Mouse (Mus musculus): ENCODE measurements at regions not wholly inside any gene's neighbourhood (a gene's known extent, or its start where the extent isn't known, plus 50 kb on each side); places are given as distances from the start of the nearest gene placed in this dataset.

GRCm38 (mm10) chr1:19754346-19754745 lies 545.6 kb downstream of the Tfap2b start:
- H3K4me1 ChIP-seq (ENCODE audit: control insufficient read depth, insufficient read depth, low read length): no peaks in the 10 kb centered on the region
- H3K27ac ChIP-seq (ENCODE audit: insufficient read depth, low read length): no peak overlapping the region
- TF ChIP-seq POLR2A (IDR thresholded peaks at IDR 0.05; ENCODE audit: low read depth, low read length) (no peak), CTCF (IDR thresholded peaks at IDR 0.05; ENCODE audit: borderline replicate concordance, insufficient read depth, low read length) (no peak)
- H3K4me3 ChIP-seq (ENCODE audit: insufficient read depth, low read length): no peak overlapping the region

GRCm38 (mm10) chr1:19757921-19758436 lies 549.3 kb downstream of the Tfap2b start:
- TF ChIP-seq POLR2A (IDR thresholded peaks at IDR 0.05; ENCODE audit: low read depth, low read length) (no peak), CTCF (IDR thresholded peaks at IDR 0.05; ENCODE audit: borderline replicate concordance, insufficient read depth, low read length) (no peak)

GRCm38 (mm10) chr1:19766879-19767278 lies 558.2 kb downstream of the Tfap2b start:
- TF ChIP-seq CTCF (IDR thresholded peaks at IDR 0.05; ENCODE audit: borderline replicate concordance, insufficient read depth, low read length): no peak
- no peak for TF ChIP-seq POLR2A (IDR thresholded peaks at IDR 0.05; ENCODE audit: low read depth, low read length)
- Histone ChIP-seq H3K4me3 (ENCODE audit: insufficient read depth, low read length) (no peak overlapping the region), H3K4me1 (ENCODE audit: control insufficient read depth, insufficient read depth, low read length) (no peaks in the 10 kb centered on the region), H3K27ac (ENCODE audit: insufficient read depth, low read length) (no peak overlapping the region)

More at GRCm38 (mm10) chr1:19757921-19758436, 549.3 kb downstream of the Tfap2b start:
- H3K4me3 ChIP-seq (ENCODE audit: insufficient read depth, low read length): no peak overlapping the region
- H3K27ac ChIP-seq (ENCODE audit: insufficient read depth, low read length): no peak overlapping the region
- H3K4me1 ChIP-seq (ENCODE audit: control insufficient read depth, insufficient read depth, low read length): no peaks in the 10 kb centered on the region

DNA sequence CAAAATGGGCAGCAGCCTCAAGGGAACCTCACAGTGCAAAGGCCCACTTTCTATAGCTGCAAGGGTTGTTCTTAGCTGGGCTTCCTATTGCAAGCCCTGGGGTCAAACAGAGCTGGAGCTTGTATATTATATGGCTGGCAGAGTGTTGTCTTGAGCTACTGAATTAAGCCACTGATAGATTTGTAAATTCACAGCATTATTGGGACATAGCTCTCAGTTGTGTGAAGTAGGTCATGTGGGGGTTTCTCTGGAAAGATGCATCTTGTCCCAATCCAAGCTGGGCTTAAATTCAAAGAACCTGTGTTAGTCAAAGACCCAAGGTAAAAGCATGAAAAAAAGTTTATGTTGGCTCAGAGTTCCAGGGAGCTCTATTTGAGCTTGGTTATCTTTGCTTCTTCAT lies 563.6 kb downstream of the Tfap2b start:
- Histone ChIP-seq H3K4me1 (ENCODE audit: control insufficient read depth, insufficient read depth, low read length) (peaks cover 4% of the 10 kb centered on the region), H3K27ac (ENCODE audit: insufficient read depth, low read length) (no peak overlapping the region), H3K4me3 (ENCODE audit: insufficient read depth, low read length) (no peak overlapping the region)
- TF ChIP-seq CTCF (IDR thresholded peaks at IDR 0.05; ENCODE audit: borderline replicate concordance, insufficient read depth, low read length) (no peak), POLR2A (IDR thresholded peaks at IDR 0.05; ENCODE audit: low read depth, low read length) (no peak)

- Histone ChIP-seq H3K4me1 (ENCODE audit: control insufficient read depth, insufficient read depth, low read length) (peaks cover 4% of the 10 kb centered on the region), H3K4me3 (ENCODE audit: insufficient read depth, low read length) (no peak overlapping the region), H3K27ac (ENCODE audit: insufficient read depth, low read length) (no peak overlapping the region; the same call in 1 of the 2 replicates)
- no peak for TF ChIP-seq POLR2A (IDR thresholded peaks at IDR 0.05; ENCODE audit: low read depth, low read length)
- TF ChIP-seq CTCF (IDR thresholded peaks at IDR 0.05; ENCODE audit: borderline replicate concordance, insufficient read depth, low read length): no peak
Measured at GRCm38 (mm10) chr1:19774502-19774901, 565.8 kb downstream of the Tfap2b start.

DNA sequence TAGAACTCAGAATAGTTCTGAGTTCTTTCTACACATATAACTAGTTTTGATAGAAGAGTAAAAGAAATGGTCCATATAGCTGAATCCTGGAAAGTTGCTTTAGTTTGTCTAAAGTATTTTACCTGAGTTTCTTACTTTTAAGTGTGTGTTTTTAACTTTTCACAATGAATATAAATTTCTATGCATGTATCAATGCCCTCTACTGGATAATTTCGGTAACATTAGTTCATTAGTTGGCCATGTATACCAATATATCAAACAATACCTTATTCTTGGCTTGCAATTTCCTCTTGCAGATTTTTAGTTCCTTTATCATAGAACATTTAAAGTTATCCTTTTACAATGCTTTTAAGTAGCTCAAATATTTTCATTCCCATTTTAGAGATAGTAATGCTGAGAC lies 568.8 kb downstream of the Tfap2b start:
- no peak overlapping the region for H3K4me3 ChIP-seq (ENCODE audit: insufficient read depth, low read length)

GRCm38 (mm10) chr1:19786971-19787370 lies 578.3 kb downstream of the Tfap2b start:
- H3K4me3 ChIP-seq (ENCODE audit: insufficient read depth, low read length): no peak overlapping the region
- no peaks in the 10 kb centered on the region for H3K4me1 ChIP-seq (ENCODE audit: control insufficient read depth, insufficient read depth, low read length)
- H3K27ac ChIP-seq (ENCODE audit: insufficient read depth, low read length): no peak overlapping the region
- TF ChIP-seq POLR2A (IDR thresholded peaks at IDR 0.05; ENCODE audit: low read depth, low read length): no peak
- TF ChIP-seq CTCF (IDR thresholded peaks at IDR 0.05; ENCODE audit: borderline replicate concordance, insufficient read depth, low read length): no peak

More for the DNA sequence above, 568.8 kb downstream of the Tfap2b start:
- TF ChIP-seq CTCF (IDR thresholded peaks at IDR 0.05; ENCODE audit: borderline replicate concordance, insufficient read depth, low read length) (no peak), POLR2A (IDR thresholded peaks at IDR 0.05; ENCODE audit: low read depth, low read length) (no peak)
- no peak overlapping the region for H3K27ac ChIP-seq (ENCODE audit: insufficient read depth, low read length)
- peaks cover 4% of the 10 kb centered on the region for H3K4me1 ChIP-seq (ENCODE audit: control insufficient read depth, insufficient read depth, low read length)

GRCm38 (mm10) chr1:19794124-19794523 lies 585.4 kb downstream of the Tfap2b start:
- no peak overlapping the region for H3K27ac ChIP-seq (ENCODE audit: insufficient read depth, low read length)
- no peaks in the 10 kb centered on the region for H3K4me1 ChIP-seq (ENCODE audit: control insufficient read depth, insufficient read depth, low read length)
- no peak overlapping the region for H3K4me3 ChIP-seq (ENCODE audit: insufficient read depth, low read length)
- no peak for TF ChIP-seq CTCF (IDR thresholded peaks at IDR 0.05; ENCODE audit: borderline replicate concordance, insufficient read depth, low read length)

- TF ChIP-seq POLR2A (IDR thresholded peaks at IDR 0.05; ENCODE audit: low read depth, low read length) (no peak), CTCF (IDR thresholded peaks at IDR 0.05; ENCODE audit: borderline replicate concordance, insufficient read depth, low read length) (no peak)
- no peak overlapping the region for H3K4me3 ChIP-seq (ENCODE audit: insufficient read depth, low read length)
- no peak overlapping the region for H3K27ac ChIP-seq (ENCODE audit: insufficient read depth, low read length)
- H3K4me1 ChIP-seq (ENCODE audit: control insufficient read depth, insufficient read depth, low read length): no peaks in the 10 kb centered on the region
Measured at GRCm38 (mm10) chr1:19825887-19826286, 617.2 kb downstream of the Tfap2b start.

DNA sequence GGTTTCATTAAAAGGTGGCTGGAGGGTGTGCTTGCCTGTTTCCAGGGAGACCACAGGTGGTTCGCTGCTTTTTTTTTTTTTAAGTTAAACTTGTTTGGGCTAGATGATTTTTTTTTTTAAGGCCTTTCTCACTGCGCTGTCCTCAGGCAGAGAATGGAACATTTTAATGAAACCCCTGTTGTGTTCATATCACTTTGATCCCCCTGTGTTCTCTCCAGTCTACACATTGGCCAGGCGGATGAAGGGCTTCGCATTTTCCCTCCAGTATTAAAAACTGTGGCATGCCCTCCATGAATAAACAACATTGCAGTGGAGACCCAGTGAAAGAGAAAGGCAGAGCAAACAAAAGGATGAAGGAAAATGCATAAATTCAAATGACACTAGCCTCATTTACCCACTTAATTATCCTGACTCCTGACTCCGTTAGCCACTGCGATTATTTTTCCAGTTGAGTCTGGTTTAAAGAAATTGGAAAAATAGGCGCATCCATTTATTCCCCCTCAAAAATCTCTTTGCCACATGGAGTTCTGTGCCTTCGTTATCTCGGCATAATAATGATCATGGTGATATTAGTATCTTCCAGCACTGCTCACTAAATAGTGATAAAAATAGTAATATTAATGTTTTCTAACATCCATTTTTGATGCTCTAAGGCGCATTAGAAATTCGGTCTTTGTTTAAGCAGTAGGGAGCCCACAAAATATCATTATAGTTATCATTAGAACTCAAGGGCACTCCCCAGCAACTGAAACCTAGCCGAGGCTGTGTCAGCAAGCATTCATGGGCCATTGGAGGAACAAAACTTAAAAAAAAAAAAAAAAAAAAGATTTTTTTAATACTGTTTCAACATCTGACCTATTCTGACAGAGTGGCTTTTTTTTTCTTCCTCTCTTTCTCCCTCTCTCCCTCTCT lies 618.0 kb downstream of the Tfap2b start:
- no peak for TF ChIP-seq CTCF (IDR thresholded peaks at IDR 0.05; ENCODE audit: borderline replicate concordance, insufficient read depth, low read length)
- TF ChIP-seq POLR2A (IDR thresholded peaks at IDR 0.05; ENCODE audit: low read depth, low read length): no peak
- Histone ChIP-seq H3K4me1 (ENCODE audit: control insufficient read depth, insufficient read depth, low read length) (no peaks in the 10 kb centered on the region), H3K27ac (ENCODE audit: insufficient read depth, low read length) (no peak overlapping the region), H3K4me3 (ENCODE audit: insufficient read depth, low read length) (no peak overlapping the region)
